Mouse (Mus musculus): ENCODE data around the gene Gm10382.
"Not testable (repeated sequence)": the region's sequence is repeated elsewhere in the genome, so short reads cannot be mapped to it uniquely, and the experiment has no call there.

Gm10382 gene

DNA sequence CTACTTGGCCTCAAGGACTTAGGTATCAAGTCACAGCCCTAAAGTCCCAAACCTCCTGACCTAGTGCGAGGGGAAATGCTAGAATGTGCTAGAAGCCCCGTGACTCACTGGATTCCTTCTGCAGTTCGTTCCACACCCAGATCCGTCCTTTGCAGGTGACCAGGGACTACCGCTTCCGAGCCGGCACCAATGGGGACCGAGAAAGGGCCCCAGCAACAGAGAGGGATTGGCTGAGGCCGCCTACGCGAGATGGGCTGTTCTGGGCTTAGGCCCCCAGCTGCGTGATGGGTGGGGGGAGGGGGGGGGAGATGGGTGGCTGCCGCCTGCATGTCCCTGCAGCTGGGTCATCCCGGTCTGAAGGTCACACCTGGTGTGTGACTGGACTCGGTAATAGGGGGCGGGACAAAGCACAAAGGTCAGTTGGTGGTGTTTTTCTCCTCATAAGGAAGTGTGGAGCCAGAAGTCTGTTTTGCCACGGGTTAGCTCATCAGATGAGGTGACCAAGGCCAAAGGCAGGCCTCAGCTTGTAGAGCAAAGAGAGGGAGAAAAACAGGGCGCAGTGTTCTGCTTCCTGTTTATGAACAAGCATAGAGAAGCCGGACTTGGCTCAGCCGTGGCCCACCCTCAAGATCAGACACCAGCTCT lies 4.0 kb downstream of the Gm10382 start:
- in situ Hi-C loops (cut with MboI, MseI) = no loop called here

DNA sequence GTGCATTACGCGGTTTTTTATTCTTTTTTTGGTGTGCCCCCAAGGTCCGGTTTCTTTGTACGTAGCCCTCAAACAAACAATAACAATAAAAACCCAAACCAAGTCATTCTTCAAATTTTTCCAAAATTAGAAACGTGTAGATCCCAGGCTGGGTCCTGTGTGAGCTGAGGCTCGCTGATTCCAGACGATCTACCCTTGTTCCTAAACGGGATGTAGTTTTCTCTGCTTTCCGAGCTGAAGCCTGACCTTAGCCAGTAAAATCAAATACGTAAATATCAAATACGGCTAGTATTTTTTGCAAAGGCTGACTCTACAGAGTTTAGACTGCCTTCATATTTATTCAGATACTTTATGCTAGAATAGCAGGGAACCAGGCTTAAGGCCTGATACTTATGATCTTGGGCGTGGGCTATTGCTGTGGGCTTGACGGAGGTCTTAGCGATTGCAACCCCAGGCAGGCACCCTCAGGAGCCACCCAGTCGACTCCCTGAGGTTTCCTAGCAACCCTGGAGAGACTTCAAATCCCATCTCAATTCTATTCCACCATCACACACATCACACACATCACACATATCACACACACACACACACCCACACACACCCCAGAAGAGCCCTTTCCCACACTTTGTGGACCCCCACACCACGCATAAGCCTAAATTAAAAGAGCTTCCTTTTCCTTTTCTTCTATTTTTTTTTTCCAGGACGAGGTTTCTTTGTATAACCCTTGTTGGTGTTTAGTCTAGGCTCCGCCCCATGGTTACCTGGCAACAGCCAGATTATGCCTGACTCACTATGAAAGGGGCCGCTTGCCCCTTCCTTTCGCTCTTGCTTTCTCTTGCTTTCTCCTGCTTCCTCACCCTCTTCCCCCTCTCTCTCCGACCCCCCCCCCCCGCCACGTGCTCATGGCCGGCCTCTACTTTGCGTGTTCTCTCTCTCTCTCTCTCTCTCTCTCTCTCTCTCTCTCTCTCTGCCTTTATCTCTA lies 4.8 kb downstream of the Gm10382 start:
- in situ Hi-C loops (cut with MboI, MseI) = no loop called here

DNA sequence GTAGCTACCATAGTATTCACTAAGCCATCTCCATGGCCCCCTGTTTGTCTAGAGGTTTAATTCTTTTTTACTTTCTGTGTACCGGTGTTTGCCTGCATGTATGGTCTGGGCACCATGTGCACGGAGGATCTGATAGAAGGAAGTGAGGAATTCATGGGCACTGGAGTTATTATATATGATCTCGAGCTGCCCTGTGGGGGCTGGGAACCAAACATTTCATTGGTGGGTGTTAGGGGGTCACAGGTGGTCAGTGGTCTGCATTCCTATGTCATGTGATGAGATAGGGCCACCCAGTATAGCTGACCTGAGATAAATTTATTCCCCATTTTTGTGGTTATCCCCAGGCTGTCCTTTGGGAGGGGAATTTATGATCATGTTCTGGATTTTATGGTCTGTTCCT lies 5.9 kb downstream of the Gm10382 start:
- in situ Hi-C loops (cut with MboI, MseI) = no loop called here

DNA sequence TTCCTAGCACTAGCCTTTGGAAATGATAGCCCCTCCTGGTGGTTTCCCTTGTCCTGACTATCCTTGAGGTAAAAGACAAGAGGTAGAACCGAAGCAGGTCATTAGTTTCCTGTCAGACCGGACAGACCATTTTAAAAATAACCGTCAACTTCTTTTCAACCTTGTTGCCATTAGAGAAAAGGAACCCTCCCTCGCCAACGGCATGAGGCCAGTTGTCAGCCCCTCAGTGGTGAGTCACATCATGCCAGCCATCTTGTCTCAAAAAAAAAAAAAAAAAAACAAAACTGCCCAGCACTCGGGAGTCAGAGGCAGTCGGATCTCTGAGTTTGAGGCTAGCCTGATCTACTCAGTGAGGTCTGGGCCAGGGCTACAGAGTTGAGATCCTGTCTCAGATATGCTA lies 11.8 kb downstream of the Gm10382 start:
- in situ Hi-C loops (cut with MboI, MseI) = no loop called here

DNA sequence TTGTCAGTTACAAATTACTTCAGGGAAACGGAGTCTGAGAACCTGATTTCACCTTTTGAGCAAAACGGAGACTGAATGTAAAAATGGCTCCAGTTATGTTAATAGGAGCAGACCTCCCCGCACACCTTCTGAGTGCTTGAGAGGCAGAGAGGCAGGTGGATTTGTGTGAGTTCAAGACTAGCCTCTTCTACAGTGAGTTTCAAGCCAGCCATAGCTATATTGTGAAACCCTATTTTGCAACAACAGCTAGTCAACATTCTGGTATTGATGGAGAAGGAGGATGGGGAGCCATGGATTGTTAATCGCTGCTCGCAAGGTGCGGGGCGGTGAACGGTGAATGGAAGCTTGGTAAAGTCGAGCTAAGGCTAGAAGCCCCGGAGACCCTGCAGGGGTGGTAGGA lies 13.4 kb downstream of the Gm10382 start:
- in situ Hi-C loops (cut with MboI, MseI) = no loop called here

DNA sequence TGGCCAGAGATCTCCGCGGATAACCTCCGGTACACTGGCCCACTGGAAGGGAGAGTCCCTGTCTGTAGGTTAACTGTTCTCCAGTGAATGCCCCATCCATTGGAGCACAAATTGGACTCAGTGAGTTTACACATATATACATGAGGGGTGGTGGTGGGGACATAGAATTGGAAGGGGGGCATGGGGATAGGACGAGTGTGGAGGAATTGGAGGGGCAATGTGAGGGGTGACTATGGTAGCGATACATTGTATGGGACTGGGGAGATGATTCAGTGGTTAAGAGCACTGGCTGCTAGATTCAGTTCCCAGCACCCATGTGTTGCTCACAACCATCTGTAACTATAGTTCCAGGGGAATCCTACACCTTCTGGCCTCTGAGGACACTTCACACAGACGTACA lies 13.9 kb downstream of the Gm10382 start:
- in situ Hi-C loops (cut with MboI, MseI) = no loop called here

DNA sequence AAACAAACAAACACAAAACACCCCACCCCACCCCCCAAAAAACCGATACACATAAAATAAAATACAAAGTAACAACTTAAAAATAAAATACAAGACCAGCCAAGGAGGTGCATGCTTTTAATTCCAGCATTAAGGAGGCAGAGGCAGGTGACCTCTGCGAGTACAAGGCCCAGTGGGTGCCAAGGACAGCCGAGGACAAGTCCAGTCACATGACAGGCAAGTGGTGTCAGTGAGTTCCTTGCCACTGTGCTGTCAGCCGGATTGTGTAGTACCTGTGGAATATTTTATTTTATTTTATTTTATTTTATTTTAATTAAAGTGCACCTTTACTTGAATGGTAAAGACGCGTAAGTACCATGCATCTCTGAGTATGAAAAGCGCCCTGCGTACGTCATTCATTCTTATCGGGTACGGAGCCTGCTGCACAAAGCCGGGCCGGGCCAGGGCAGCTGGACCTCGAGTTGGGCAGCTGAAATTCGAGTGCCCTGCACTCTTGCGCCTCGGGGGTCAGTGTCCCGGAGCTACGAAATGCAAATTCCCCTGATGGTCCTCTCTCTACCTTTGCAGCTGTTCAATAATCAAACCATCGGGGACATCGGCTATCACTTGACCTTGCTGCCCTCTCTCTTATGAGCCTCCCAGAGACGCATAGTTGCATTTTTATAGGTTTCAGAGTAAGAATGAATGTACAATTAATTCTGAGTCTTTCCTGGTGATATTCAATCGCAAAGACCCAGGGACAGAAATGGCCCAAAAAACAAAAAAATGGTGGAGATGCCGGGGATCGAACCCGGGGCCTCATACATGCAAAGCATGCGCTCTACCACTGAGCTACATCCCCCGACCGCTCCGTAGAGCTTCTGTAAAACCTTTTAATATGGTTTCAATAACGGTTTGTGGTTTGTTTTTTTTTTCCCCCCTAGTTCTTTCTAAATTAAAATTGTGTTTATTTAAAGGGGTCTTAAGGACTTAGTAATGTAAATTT lies 14.7 kb downstream of the Gm10382 start:
- in situ Hi-C loops (cut with MboI, MseI) = no loop called here

DNA sequence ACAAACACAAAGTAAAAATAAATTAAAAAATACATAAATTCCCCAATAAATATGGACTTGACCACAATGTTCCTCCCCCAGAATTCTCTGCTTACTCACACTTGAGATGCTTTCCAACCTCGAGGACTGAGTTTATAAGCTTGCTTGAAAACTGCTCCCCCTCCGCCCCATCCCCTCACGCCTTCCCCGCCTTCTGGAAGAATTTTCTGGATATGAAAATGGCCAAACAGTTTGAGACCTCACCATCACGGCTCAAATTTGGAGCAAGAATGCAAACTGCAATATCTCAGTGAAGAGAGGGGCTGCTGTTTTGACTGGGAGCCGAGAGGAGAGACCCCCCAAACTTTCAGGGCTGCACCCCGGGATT lies 15.4 kb downstream of the Gm10382 start:
- in situ Hi-C loops (cut with MboI, MseI) = no loop called here

DNA sequence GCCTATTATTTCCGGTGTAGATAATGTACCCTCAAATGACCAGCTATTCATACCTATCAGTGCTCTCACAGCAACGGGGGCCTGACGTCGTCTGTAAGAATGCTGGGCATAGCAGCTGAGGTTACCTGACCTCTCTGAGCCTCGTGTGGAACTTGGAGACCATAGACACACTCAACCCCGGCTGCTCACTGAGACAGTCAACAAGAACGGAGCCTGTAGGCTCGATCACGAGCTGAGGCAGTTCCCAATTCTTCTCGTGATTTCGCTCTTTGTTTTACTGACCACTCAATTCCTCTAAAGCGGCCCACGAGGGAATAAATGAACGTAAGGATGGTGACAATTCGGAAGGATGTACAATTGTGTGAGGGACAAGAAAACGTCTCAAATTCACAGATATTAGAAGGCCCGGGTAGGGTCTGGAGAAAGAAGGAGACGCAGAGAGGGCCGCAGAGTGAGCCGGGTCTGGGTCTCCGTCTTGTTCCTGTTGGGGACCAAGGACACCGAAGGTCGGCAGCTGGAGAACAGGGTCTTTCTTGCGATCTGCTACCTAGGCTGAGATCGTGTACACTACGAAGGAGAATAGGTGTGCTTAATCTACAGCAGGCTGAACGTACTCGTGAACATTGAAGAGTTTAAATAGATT lies 15.9 kb downstream of the Gm10382 start:
- in situ Hi-C loops (cut with MboI, MseI) = loop anchor here (5.0 kb wide), 1 partner anchor 37 kb away; the partner anchor contains the start of gene Bri3bp

DNA sequence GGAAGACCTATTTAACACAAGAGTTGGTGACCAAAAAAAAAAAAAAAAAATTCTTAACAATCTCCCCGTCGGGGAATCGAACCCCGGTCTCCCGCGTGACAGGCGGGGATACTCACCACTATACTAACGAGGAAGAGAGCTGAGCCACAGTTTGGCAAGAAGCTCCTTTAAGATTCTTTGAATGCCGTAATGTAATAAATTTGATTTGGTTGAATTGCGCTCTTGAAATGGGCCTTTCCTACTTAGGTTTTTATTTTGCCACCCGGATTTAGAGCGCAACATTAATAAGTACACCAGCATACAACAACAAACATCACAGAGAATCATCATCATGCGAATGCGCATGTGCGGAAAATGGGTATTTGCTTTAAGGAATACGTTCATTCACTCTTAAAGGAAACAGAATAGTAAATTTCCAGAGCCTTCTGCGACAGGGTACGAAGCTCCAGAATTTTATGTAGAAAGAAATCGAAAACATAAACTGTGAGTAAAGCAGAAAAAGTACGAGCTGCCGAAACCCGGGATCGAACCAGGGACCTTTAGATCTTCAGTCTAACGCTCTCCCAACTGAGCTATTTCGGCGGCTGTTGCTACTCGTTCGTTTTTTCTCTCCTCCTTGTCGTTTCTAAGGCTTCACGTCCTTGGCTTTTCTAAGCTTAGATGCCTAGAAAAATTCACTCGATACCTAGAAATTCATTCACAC lies 16.6 kb downstream of the Gm10382 start:
- in situ Hi-C loops (cut with MboI, MseI) = loop anchor here (5.0 kb wide), 1 partner anchor 37 kb away; the partner anchor contains the start of gene Bri3bp

DNA sequence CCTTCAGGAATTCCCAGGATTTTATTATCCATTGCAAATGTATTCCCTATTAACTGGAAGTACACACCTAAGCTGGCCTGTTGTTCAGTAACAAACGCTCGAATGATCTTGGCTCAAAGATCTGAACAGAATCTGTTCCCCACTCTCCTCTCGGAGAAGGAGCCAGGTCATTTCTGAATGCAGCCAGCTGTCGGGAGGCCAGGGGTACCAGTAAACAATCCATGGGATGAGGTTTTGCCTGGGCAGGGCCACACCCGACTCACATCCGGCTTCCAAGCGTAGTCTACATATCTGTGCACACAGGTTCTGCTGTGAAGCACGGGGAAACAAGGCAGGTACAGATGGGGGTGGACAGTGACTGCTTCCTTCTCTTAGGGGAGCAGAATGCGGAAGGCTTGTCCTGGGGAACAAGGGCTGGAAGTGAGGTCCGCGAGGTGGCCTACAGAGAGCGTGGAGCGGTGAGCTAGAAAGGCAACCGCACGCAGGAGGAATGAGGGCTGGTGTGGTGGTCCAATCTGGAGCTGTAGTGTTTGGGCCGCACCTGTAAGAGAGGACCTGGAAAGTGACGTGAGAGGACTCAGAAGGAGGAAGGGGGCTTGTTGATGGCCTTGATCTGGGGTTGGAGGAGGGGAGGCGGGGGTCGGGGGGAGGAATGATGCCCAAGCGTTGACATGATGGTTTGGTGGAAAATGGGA lies 17.3 kb downstream of the Gm10382 start:
- in situ Hi-C loops (cut with MboI, MseI) = loop anchor here (5.0 kb wide), 1 partner anchor 36 kb away; the partner anchor contains the start of gene Bri3bp

DNA sequence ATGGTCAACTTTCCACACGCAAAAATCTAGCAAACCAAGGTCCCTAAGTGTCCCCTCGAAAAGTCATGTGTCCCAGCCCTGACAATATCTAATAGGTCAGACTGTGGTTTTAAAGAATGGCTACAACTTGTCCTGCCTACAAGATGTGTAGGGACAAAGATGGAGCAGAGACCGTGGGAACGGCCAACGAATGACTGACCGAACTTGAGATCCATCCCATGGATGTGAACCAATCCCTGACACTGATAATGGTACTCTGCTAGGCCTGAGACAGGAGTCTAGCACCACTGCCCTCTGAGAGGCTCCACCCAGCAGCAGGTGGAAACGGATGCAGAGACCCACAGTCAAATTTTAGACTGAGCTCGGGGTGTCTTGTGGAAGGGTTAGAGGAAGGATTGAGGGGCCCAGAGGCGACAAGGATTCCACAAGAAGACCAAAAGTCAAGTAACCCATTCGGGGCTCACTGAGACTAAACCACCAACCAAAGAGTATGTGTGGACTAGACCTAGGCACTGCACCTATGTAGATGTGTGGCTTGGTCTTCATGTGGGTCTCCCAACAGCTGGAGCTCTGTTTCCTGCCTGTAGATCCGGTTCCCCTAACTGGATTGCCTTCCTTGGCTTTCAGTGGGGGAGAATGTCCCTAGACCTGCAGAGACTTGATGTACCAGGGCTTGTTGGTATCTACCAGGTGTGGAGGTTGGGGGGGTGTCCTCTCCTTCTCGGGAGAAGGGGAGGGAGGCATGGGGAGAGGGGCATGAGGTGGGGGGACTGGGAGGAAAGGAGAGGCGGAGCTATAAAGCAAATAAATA lies 18.1 kb downstream of the Gm10382 start:
- in situ Hi-C loops (cut with MboI, MseI) = loop anchor here (5.0 kb wide), 1 partner anchor 35 kb away; the partner anchor contains the start of gene Bri3bp

DNA sequence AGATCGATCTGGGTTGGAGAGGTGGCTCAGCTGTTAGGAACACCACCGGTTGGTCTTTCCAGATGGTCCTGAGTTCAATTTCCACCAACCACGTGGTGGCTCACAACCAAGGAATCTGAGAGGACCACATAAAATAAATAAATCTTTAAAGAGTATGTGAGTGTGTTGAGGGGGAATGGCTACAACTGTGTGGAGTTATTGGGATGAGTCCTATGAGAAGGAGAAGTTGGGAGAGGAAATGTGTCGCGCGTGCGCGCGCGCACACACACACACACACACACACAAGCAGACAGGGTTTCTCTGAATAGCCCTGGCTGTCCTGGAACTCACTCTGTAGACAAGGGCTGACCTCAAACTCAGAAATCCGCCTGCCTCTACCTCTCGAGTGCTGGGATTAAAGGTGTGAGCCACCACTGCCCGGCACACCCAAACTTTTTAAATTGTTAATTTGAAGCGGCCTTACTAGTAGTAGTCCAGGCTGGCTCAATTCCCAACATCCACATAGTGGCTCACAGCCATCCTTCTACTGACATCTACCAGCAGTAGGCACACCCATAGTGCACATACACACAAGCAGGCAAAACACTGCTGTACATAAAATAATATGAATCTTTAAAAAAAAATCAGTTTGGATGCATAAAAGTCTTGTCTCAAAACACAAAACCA lies 18.9 kb downstream of the Gm10382 start:
- in situ Hi-C loops (cut with MboI, MseI) = loop anchor here (5.0 kb wide), 1 partner anchor 34 kb away; the partner anchor contains the start of gene Bri3bp

DNA sequence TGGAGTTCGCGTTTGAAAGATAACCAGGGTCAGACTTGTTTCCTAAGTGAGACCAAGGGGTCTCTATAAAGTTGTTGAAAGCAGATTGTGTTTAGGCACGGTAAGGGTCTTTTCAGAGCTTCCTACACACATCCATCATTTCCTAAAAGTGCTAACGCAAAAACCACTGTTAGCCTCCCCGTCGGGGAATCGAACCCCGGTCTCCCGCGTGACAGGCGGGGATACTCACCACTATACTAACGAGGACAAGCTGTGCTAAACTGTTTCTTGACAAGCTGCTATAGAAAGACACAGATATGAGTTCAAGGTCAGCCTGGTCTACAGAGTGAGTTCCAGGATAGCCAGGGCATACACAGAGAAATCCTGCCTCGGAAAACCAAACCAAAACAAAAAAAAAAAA lies 19.7 kb downstream of the Gm10382 start:
- in situ Hi-C loops (cut with MboI, MseI) = loop anchor here (5.0 kb wide), 1 partner anchor 33 kb away; the partner anchor contains the start of gene Bri3bp

DNA sequence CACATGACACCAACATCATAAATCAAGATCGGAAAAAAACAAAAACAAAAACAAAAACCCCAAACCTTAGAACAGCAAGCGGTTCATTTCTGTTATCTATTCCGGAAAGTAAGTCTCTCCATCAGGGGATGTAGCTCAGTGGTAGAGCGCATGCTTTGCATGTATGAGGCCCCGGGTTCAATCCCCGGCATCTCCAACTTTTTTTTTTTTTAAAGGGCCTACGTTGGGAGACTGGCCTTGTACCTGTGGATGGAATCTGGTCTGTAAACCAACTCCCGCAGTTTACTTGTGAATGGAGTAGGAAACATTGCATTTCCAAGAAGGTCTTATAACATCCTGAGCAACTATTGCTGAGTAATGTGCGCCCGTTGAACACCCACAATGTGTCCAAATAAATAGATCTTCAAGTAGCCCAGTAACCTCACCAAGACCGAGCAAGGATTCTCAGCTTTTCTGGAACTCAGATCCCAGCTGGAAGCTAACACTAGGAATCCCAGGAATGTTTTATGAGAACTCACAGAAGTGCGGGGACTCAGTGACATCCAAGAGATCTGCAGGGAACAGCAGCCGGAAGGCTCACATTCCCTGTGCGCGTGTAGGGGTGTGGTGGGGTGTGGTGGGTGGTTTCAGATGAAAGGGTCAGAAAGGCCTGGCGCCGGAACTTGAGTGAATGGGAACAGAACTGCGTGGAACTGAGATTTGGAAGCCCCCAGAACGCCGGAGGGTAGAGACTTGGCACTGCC lies 20.4 kb downstream of the Gm10382 start:
- in situ Hi-C loops (cut with MboI, MseI) = loop anchor here (5.0 kb wide), 1 partner anchor 33 kb away; the partner anchor contains the start of gene Bri3bp

DNA sequence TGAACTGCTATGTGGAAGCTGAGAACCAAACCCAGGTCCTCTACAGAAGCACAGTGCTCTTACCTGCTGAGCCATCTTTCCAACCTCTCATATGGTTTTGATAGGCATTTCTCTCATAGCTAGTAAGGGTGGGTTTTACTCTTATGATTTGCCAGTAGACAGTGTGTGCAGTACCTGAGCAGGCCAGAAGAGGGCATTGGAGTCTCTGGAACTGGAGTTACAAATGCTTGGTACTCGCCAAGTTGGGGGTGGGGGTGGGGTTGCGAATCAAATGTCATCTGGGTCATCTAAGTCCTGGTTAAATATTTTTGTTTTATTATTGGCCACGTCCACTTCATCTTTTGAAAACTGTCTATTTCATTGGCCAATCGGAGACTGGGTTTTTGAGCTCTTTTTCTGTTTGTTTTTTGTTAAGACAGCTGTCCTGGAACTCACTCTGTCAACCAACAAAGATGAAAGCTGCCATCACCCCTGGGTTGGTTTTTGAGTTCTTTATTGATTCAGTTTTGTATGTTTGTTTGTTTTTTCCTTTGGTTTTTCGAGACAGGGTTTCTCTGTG lies 22.9 kb downstream of the Gm10382 start:
- in situ Hi-C loops (cut with MboI, MseI) = no loop called here

DNA sequence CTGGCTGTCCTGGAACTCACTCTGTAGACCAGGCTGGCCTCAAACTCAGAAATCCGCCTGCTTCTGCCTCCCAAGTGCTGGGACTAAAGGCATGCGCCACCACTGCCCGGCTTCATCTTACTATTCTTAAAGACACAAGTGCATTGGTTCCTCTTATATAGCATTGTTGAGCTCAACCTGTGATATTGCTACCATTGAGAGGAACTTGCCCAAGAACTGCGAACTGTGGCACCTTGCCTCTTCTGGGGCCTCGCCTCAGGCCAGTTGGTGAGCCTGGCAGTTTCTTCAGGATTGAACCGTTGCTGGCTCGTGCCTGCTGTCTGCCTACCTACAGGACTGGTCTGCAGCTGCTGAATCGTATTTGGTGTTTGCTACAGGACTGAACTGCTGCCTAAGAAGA lies 23.4 kb downstream of the Gm10382 start:
- in situ Hi-C loops (cut with MboI, MseI) = not testable (repeated sequence)
